Mouse (Mus musculus): ENCODE results near the gene Kalrn. TPM values are rescaled to one million over a fixed set of nuclear protein-coding genes. Genes with fewer than 3 reads are reported as not detected.

Kalrn gene
- polyA plus RNA-seq, 1 experiment from 2014 or later, result 14.4 TPM

GRCm38 (mm10) chr16:33942341-33942740 is 631.0 kb downstream of the Kalrn start:
- no peak overlapping the region for H3K4me3 ChIP-seq (replicated peaks)
- no peaks in the 10 kb centered on the region for H3K36me3 ChIP-seq
- no peak overlapping the region for H3K4me2 ChIP-seq (replicated peaks)
- no peaks in the 10 kb centered on the region for H3K27me3 ChIP-seq (replicated peaks)
- ATAC-seq, result no peak
- H3K9ac ChIP-seq, result no peak overlapping the region
- 0 out of 2 replicates have a peak overlapping the region, but pooled peaks have one; percentile 23 for H3K27ac ChIP-seq
- peaks cover 57% of the 10 kb centered on the region for H3K4me1 ChIP-seq (replicated peaks)
- no peaks in the 10 kb centered on the region for H3K9me3 ChIP-seq
- WGBS, result 64% methylated on average over 11 of the region's 11 CpGs

- Histone ChIP-seq H3K4me1 (replicated peaks) (peaks cover 57% of the 10 kb centered on the region), H3K9me3 (no peaks in the 10 kb centered on the region), H3K4me3 (replicated peaks) (no peak overlapping the region), H3K27ac (peak overlapping the region; percentile 56), H3K9ac (no peak overlapping the region), H3K36me3 (no peaks in the 10 kb centered on the region), H3K27me3 (replicated peaks) (no peaks in the 10 kb centered on the region), H3K4me2 (replicated peaks) (no peak overlapping the region)
- 36% methylated on average over 11 of the region's 11 CpGs for WGBS
- peak; percentile 34 for ATAC-seq
These were observed 632.0 kb downstream of the Kalrn start for GRCm38 (mm10) chr16:33941271-33941781.

GRCm38 (mm10) chr16:33940095-33940494 is 633.2 kb downstream of the Kalrn start:
- 70% methylated on average over 5 of the region's 5 CpGs for WGBS

GRCm38 (mm10) chr16:33939636-33940035 is 633.7 kb downstream of the Kalrn start:
- 37% methylated on average over 9 of the region's 9 CpGs for WGBS

More at GRCm38 (mm10) chr16:33940095-33940494, 633.2 kb downstream of the Kalrn start:
- no peaks in the 10 kb centered on the region for H3K36me3 ChIP-seq
- H3K4me3 ChIP-seq (replicated peaks), result no peak overlapping the region
- no peaks in the 10 kb centered on the region for H3K27me3 ChIP-seq (replicated peaks)
- H3K9ac ChIP-seq, result no peak overlapping the region
- no peak for ATAC-seq
- H3K9me3 ChIP-seq, result no peaks in the 10 kb centered on the region
- H3K27ac ChIP-seq, result no peak overlapping the region
- H3K4me1 ChIP-seq (replicated peaks), result peaks cover 50% of the 10 kb centered on the region
- H3K4me2 ChIP-seq (replicated peaks), result no peak overlapping the region

GRCm38 (mm10) chr16:33939133-33939531 is 634.2 kb downstream of the Kalrn start:
- Histone ChIP-seq H3K27ac (no peak overlapping the region), H3K36me3 (no peaks in the 10 kb centered on the region), H3K9ac (no peak overlapping the region), H3K4me2 (replicated peaks) (no peak overlapping the region), H3K9me3 (no peaks in the 10 kb centered on the region), H3K4me3 (replicated peaks) (no peak overlapping the region), H3K4me1 (replicated peaks) (peaks cover 51% of the 10 kb centered on the region), H3K27me3 (replicated peaks) (no peaks in the 10 kb centered on the region)
- 79% methylated on average over 2 of the region's 2 CpGs for WGBS
- no peak for ATAC-seq

More at GRCm38 (mm10) chr16:33939636-33940035, 633.7 kb downstream of the Kalrn start:
- Histone ChIP-seq H3K36me3 (no peaks in the 10 kb centered on the region), H3K4me3 (replicated peaks) (no peak overlapping the region), H3K4me2 (replicated peaks) (no peak overlapping the region), H3K27me3 (replicated peaks) (no peaks in the 10 kb centered on the region), H3K4me1 (replicated peaks) (peaks cover 48% of the 10 kb centered on the region), H3K9ac (no peak overlapping the region), H3K9me3 (no peaks in the 10 kb centered on the region), H3K27ac (no peak overlapping the region)
- no peak for ATAC-seq

GRCm38 (mm10) chr16:33938311-33939132 is 634.8 kb downstream of the Kalrn start:
- no peak overlapping the region for H3K9ac ChIP-seq
- 62% methylated on average over 12 of the region's 12 CpGs for WGBS
- no peak for ATAC-seq
- no peak overlapping the region for H3K4me2 ChIP-seq (replicated peaks)
- H3K4me1 ChIP-seq (replicated peaks), result peaks cover 53% of the 10 kb centered on the region
- no peak overlapping the region for H3K27ac ChIP-seq
- no peaks in the 10 kb centered on the region for H3K27me3 ChIP-seq (replicated peaks)
- H3K9me3 ChIP-seq, result no peaks in the 10 kb centered on the region
- no peak overlapping the region for H3K4me3 ChIP-seq (replicated peaks)
- H3K36me3 ChIP-seq, result no peaks in the 10 kb centered on the region

- 80% methylated on average over 8 of the region's 8 CpGs for WGBS
- no peak for ATAC-seq
- no peaks in the 10 kb centered on the region for H3K36me3 ChIP-seq
- H3K4me3 ChIP-seq (replicated peaks), result no peak overlapping the region
- no peak overlapping the region for H3K27ac ChIP-seq
- H3K9ac ChIP-seq, result no peak overlapping the region
- H3K9me3 ChIP-seq, result no peaks in the 10 kb centered on the region
- H3K4me2 ChIP-seq (replicated peaks), result no peak overlapping the region
- peaks cover 49% of the 10 kb centered on the region for H3K4me1 ChIP-seq (replicated peaks)
- H3K27me3 ChIP-seq (replicated peaks), result no peaks in the 10 kb centered on the region
These were observed 635.8 kb downstream of the Kalrn start for GRCm38 (mm10) chr16:33937567-33937966.

GRCm38 (mm10) chr16:33936885-33937284 is 636.4 kb downstream of the Kalrn start:
- no peak overlapping the region for H3K9ac ChIP-seq

GRCm38 (mm10) chr16:33935407-33935785 is 637.9 kb downstream of the Kalrn start:
- H3K4me3 ChIP-seq (replicated peaks), result no peak overlapping the region
- no peaks in the 10 kb centered on the region for H3K27me3 ChIP-seq (replicated peaks)
- no peak for ATAC-seq
- H3K9ac ChIP-seq, result no peak overlapping the region
- H3K4me1 ChIP-seq (replicated peaks), result peaks cover 30% of the 10 kb centered on the region; the same call in 1 of the 2 replicates
- no peak overlapping the region for H3K4me2 ChIP-seq (replicated peaks)
- H3K27ac ChIP-seq, result no peak overlapping the region
- no peaks in the 10 kb centered on the region for H3K9me3 ChIP-seq
- 90% methylated on average over 6 of the region's 6 CpGs for WGBS
- no peaks in the 10 kb centered on the region for H3K36me3 ChIP-seq

More at GRCm38 (mm10) chr16:33936885-33937284, 636.4 kb downstream of the Kalrn start:
- Histone ChIP-seq H3K36me3 (no peaks in the 10 kb centered on the region), H3K4me2 (replicated peaks) (no peak overlapping the region), H3K4me3 (replicated peaks) (no peak overlapping the region), H3K9me3 (no peaks in the 10 kb centered on the region), H3K27ac (no peak overlapping the region), H3K4me1 (replicated peaks) (peaks cover 44% of the 10 kb centered on the region), H3K27me3 (replicated peaks) (no peaks in the 10 kb centered on the region)
- no peak for ATAC-seq
- 83% methylated on average over 4 of the region's 4 CpGs for WGBS

GRCm38 (mm10) chr16:33934701-33935406 is 638.5 kb downstream of the Kalrn start:
- Histone ChIP-seq H3K4me2 (replicated peaks) (no peak overlapping the region), H3K9ac (no peak overlapping the region), H3K36me3 (no peaks in the 10 kb centered on the region), H3K9me3 (no peaks in the 10 kb centered on the region), H3K27ac (peak overlapping the region; percentile 68), H3K27me3 (replicated peaks) (no peaks in the 10 kb centered on the region), H3K4me3 (replicated peaks) (no peak overlapping the region), H3K4me1 (replicated peaks) (peaks cover 28% of the 10 kb centered on the region; the same call in 1 of the 2 replicates)
- peak; percentile 40; the same call in 1 of the 2 replicates for ATAC-seq
- 46% methylated on average over 5 of the region's 5 CpGs for WGBS

- no peak overlapping the region for H3K9ac ChIP-seq
- H3K27ac ChIP-seq, result no peak overlapping the region
- H3K4me2 ChIP-seq (replicated peaks), result no peak overlapping the region
- H3K9me3 ChIP-seq, result no peaks in the 10 kb centered on the region
- H3K36me3 ChIP-seq, result no peaks in the 10 kb centered on the region
- no peak for ATAC-seq
- WGBS, result 95% methylated on average over 11 of the region's 11 CpGs
- H3K4me3 ChIP-seq (replicated peaks), result no peak overlapping the region
- peaks cover 22% of the 10 kb centered on the region for H3K4me1 ChIP-seq (replicated peaks)
- H3K27me3 ChIP-seq (replicated peaks), result no peaks in the 10 kb centered on the region
These were observed 639.9 kb downstream of the Kalrn start for GRCm38 (mm10) chr16:33933411-33933810.

- no peak for ATAC-seq
- Histone ChIP-seq H3K9me3 (no peaks in the 10 kb centered on the region), H3K4me3 (replicated peaks) (no peak overlapping the region), H3K4me1 (replicated peaks) (peaks cover 18% of the 10 kb centered on the region), H3K36me3 (no peaks in the 10 kb centered on the region), H3K4me2 (replicated peaks) (no peak overlapping the region), H3K27me3 (replicated peaks) (no peaks in the 10 kb centered on the region), H3K9ac (no peak overlapping the region), H3K27ac (no peak overlapping the region)
- WGBS, result 57% methylated on average over 5 of the region's 5 CpGs
These were observed 641.2 kb downstream of the Kalrn start for GRCm38 (mm10) chr16:33932126-33932525.
